Mouse (Mus musculus): ENCODE data around the gene Prg3. TPM values are rescaled to one million over a fixed set of nuclear protein-coding genes. Genes with fewer than 3 reads are reported as not detected.

The Prg3 gene
- total and polyA plus RNA-seq, 3 experiments: not detected

GRCm38 (mm10) chr2:84958588-84959264 is 29.3 kb upstream of the Prg3 start:
- peaks cover 3 to 16% of the 10 kb centered on the region in 2 experiments; a peak in 3 of 4 replicates for H3K36me3 ChIP-seq (ENCODE audit: control insufficient read depth in 1 of 2, insufficient read depth in 2 of 2, low read length in 2 of 2)
- H3K4me1 ChIP-seq (ENCODE audit: control insufficient read depth in 1 of 2, insufficient read depth in 2 of 2, low read length in 2 of 2): peaks cover 3 to 8% of the 10 kb centered on the region in 2 experiments
- 0 out of 2 replicates have a peak overlapping the region, but pooled peaks have one; percentile 8 for H3K27ac ChIP-seq (ENCODE audit: control insufficient read depth, low read depth, low read length)
- H3K79me2 ChIP-seq (ENCODE audit: control insufficient read depth, insufficient read depth, low read length, poor library complexity): no peaks in the 10 kb centered on the region
- peak; percentile 36 for DNase-seq (ENCODE audit: low read depth, low spot score)
- no peak overlapping the region for H3K4me3 ChIP-seq (ENCODE audit: control insufficient read depth in 1 of 2, insufficient read depth in 1 of 2, low read depth in 2 of 2, low read length in 2 of 2)
- TF ChIP-seq ETS1 (IDR thresholded peaks at IDR 0.05; ENCODE audit: low read depth, low read length) (peak; percentile 76), USF1 (IDR thresholded peaks at IDR 0.05; ENCODE audit: low read depth, low read length) (peak; percentile 76), RAD21 (IDR thresholded peaks at IDR 0.05; ENCODE audit: low read depth, low read length) (no peak), POLR2A (IDR thresholded peaks at IDR 0.05; ENCODE audit: control insufficient read depth in 1 of 2, insufficient read depth in 1 of 2, low read depth in 1 of 2, low read length in 2 of 2, poor library complexity in 1 of 2) (peak in 1 of 2 experiments; percentile 34; a peak in 1 of 4 replicates), SIN3A (IDR thresholded peaks at IDR 0.05; ENCODE audit: low read length) (peak; percentile 52; the same call in 1 of the 2 replicates), GATA1 (IDR thresholded peaks at IDR 0.05; ENCODE audit: low read depth, low read length) (peak; percentile 63), POLR2AphosphoS5 (IDR thresholded peaks at IDR 0.05; ENCODE audit: borderline replicate concordance, low read depth, low read length) (no peak), EP300 (IDR thresholded peaks at IDR 0.05; ENCODE audit: low read depth in 1 of 2, low read length in 2 of 2) (peak; percentile 34 to 63; a peak in 2 of 4 replicates), NRF1 (IDR thresholded peaks at IDR 0.05; ENCODE audit: insufficient read depth, low read depth, low read length, poor library complexity, severe bottlenecking) (no peak), MYC (IDR thresholded peaks at IDR 0.05; ENCODE audit: low read depth, low read length) (no peak), MAZ (IDR thresholded peaks at IDR 0.05; ENCODE audit: low read depth, low read length) (no peak), POLR2AphosphoS2 (IDR thresholded peaks at IDR 0.05; ENCODE audit: low read length) (no peak), ZNF384 (IDR thresholded peaks at IDR 0.05; ENCODE audit: low read depth, low read length) (peak; percentile 84), KAT2A (conservative IDR thresholded peaks at IDR 0.05; ENCODE audit: low read depth, low read length) (no peak), MXI1 (IDR thresholded peaks at IDR 0.05; ENCODE audit: low read depth, low read length) (peak; percentile 57)
- H3K9ac ChIP-seq (ENCODE audit: control insufficient read depth, low read depth, low read length, poor library complexity, severe bottlenecking): no peak overlapping the region
- H3K9me3 ChIP-seq (replicated peaks; ENCODE audit: insufficient read depth, low read length): no peaks in the 10 kb centered on the region
- H3K27me3 ChIP-seq (ENCODE audit: control insufficient read depth in 1 of 2, insufficient read depth in 2 of 2, low read length in 2 of 2): no peaks in the 10 kb centered on the region

GRCm38 (mm10) chr2:84961300-84961699 is 26.7 kb upstream of the Prg3 start:
- Histone ChIP-seq H3K9ac (ENCODE audit: control insufficient read depth, low read depth, low read length, poor library complexity, severe bottlenecking) (no peak overlapping the region), H3K4me1 (ENCODE audit: control insufficient read depth in 1 of 2, insufficient read depth in 2 of 2, low read length in 2 of 2) (peaks cover 3 to 8% of the 10 kb centered on the region in 2 experiments), H3K36me3 (ENCODE audit: control insufficient read depth in 1 of 2, insufficient read depth in 2 of 2, low read length in 2 of 2) (peaks cover 3 to 16% of the 10 kb centered on the region in 2 experiments; a peak in 3 of 4 replicates), H3K27me3 (ENCODE audit: control insufficient read depth in 1 of 2, insufficient read depth in 2 of 2, low read length in 2 of 2) (no peaks in the 10 kb centered on the region), H3K4me3 (ENCODE audit: control insufficient read depth in 1 of 2, insufficient read depth in 1 of 2, low read depth in 2 of 2, low read length in 2 of 2) (no peak overlapping the region), H3K9me3 (replicated peaks; ENCODE audit: insufficient read depth, low read length) (no peaks in the 10 kb centered on the region), H3K79me2 (ENCODE audit: control insufficient read depth, insufficient read depth, low read length, poor library complexity) (no peaks in the 10 kb centered on the region), H3K27ac (ENCODE audit: control insufficient read depth, low read depth, low read length) (no peak overlapping the region)
- TF ChIP-seq ELF1 (IDR thresholded peaks at IDR 0.05; ENCODE audit: low read depth, low read length) (no peak), POLR2AphosphoS2 (IDR thresholded peaks at IDR 0.05; ENCODE audit: low read length) (peak; percentile 18; the same call in 1 of the 2 replicates)
- DNase-seq (ENCODE audit: low read depth, low spot score): no peak
